Mouse (Mus musculus) splenic B cell, adult 2 months (primary cell): ENCODE measurements around the gene Sugct.

Experiments
- DNase-seq: peaks from one replicate; pipeline ENCODE4 v3.0.0-alpha.2; 2011; ENCODE audit warnings: low read depth, low spot score
- H3K27me3 ChIP-seq: 2 replicates; pipeline ENCODE4 v1.6.1; 2012; ENCODE audit warnings: mild to moderate bottlenecking, low read length, moderate library complexity, mixed read lengths; ENCODE audit not compliant: control insufficient read depth, poor library complexity, insufficient read depth, severe bottlenecking
- H3K36me3 ChIP-seq: 2 replicates; pipeline ENCODE4 v1.6.1; 2012; ENCODE audit warnings: mild to moderate bottlenecking, low read length, moderate library complexity, mixed read lengths; ENCODE audit not compliant: control insufficient read depth, poor library complexity, insufficient read depth, severe bottlenecking

Gene Sugct

DNA sequence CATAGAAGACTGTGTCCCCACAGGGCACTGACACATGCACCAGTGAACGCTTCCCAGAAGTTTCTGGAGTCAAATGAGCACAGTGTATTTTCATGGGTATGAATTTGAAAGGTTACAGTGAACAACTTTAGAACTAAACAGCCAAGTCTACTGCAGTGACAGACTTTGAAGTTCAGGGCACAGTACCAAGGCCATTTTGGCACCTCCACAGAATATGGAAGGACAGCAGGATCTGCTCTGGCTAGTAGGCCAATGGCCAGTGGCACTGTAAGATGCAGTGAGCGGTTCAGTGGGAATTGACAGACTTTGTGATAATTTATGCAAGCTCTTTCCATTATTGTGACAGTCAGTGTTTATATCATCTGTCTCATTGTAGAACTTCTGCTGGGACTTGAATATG lies 724.1 kb downstream of the Sugct start:
- no peaks in the 10 kb centered on the region for H3K27me3 ChIP-seq
- no peaks in the 10 kb centered on the region for H3K36me3 ChIP-seq
- DNase-seq: no peak

DNA sequence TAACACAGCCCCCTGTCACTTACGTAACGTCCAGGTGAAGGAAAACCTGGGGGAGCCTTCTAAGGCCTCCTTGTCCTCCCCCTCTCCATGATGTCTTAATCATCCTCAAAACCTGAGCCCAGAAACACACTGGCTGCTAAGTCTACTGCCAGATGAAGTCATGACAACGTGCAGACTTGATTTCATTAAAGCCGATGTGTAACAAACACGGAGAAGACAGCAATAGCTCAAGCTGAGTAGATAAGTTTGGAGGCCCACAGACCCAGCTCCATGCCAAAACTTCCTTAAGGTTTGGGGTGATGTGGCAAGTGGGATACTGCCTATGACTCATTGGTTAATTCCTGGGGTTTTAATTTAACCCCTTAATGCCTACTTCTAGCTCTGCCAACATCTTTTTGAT lies 726.4 kb downstream of the Sugct start:
- no peak for DNase-seq
- no peaks in the 10 kb centered on the region for H3K27me3 ChIP-seq
- H3K36me3 ChIP-seq: no peaks in the 10 kb centered on the region

GRCm38 (mm10) chr13:16964823-16965475 lies 730.4 kb downstream of the Sugct start:
- no peak for DNase-seq
- Histone ChIP-seq H3K36me3 (no peaks in the 10 kb centered on the region), H3K27me3 (no peaks in the 10 kb centered on the region)

DNA sequence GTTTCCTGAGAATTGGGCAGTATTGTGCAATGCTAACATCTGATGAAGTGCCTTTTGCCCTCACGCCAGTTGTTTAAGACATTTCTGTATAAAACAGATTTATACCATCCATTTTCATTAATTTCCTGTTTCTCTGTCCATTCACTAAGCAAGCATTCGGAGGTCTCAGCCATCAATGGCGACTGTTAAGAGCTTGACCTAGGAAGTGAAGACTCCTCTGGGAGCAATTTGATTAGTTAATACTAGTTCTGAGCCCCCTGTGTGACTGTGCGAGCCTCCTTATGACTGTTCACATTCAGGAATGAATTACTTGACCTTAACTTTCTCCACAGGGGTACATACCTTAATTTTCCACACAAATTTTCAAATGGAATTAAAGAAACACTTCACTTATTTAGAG lies 743.3 kb downstream of the Sugct start:
- Histone ChIP-seq H3K27me3 (no peaks in the 10 kb centered on the region), H3K36me3 (no peaks in the 10 kb centered on the region)
- DNase-seq: no peak

DNA sequence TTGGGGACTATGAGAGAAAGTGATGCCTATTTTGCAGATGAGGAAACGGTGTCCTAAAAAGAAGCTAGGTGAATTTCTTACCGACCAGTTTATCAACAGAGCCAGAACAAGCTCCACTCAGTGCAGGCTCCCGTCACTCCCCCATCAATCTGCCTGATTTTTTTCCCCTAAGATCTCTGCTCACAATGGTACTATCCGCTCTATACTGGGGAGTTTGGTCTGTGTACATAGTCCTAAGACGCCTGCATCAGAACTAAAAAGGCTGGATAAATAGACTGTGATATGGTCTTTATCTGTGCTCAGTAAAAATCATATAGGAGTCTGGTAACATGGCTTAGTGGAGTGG lies 755.9 kb downstream of the Sugct start:
- DNase-seq: no peak
- H3K27me3 ChIP-seq: no peaks in the 10 kb centered on the region
- no peaks in the 10 kb centered on the region for H3K36me3 ChIP-seq

- H3K27me3 ChIP-seq: no peaks in the 10 kb centered on the region
- H3K36me3 ChIP-seq: no peaks in the 10 kb centered on the region
- DNase-seq: no peak
Observed at GRCm38 (mm10) chr13:16938552-16939465, 756.5 kb downstream of the Sugct start.

DNA sequence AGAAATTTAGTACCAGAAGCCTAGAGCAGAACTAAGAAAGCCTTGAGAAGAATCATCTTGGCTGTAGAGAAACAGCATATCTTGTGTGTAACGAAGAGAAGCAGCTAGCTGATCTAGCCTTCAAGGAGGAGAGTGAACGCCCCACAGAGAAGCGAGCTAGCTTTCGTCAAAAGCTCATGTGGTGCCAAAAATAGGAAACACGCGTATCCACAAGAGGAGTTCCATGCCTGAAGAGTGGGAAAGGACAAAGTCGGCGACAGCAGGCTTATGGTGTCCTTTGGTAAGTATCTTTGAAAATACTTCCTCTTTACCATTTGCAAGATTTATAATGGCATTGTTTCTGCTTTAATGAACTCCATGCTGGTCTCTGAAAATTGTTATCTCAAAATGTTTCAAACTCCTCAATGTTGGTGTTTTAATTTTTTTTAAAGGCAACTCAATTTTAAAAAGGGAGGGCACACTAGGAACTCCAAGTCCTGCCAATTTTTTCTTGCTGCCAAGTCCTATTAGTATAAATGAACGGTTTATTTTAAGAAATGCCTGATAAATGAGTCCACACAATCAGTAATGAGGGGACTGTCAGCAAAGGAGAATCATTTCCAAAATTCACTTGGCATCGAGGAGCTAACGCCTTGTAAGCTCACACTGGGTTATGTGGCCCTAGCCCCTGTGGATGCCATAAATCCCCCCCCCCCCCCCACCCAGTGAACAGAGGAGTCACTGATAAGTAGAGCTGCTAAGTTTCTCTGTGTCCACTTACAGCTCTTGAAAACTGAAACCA lies 757.7 kb downstream of the Sugct start:
- no peak for DNase-seq
- no peaks in the 10 kb centered on the region for H3K36me3 ChIP-seq

GRCm38 (mm10) chr13:16935029-16935428 lies 760.3 kb downstream of the Sugct start:
- no peak for DNase-seq
- Histone ChIP-seq H3K36me3 (no peaks in the 10 kb centered on the region), H3K27me3 (no peaks in the 10 kb centered on the region)

More for the DNA sequence above, 757.7 kb downstream of the Sugct start:
- no peaks in the 10 kb centered on the region for H3K27me3 ChIP-seq

DNA sequence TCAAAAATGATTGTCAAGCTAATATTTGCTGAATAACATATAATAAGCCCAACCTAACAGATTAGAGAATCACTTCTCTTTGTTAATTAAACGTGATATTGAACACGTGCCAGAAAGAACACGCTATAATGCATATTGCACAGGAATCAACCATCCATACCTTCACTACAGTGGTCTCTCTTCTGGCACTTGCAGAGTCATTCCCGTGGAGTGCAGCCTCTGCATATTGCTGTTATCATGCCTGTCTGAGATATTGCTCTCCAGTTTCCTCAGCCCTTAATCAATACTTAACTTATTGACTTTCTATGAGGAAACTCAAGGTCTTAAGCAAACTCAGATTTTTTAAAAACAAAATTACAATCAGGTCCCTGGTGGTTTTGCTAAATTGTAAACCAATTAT lies 761.8 kb downstream of the Sugct start:
- H3K36me3 ChIP-seq: no peaks in the 10 kb centered on the region
- no peaks in the 10 kb centered on the region for H3K27me3 ChIP-seq
- DNase-seq: no peak

GRCm38 (mm10) chr13:16921305-16921704 lies 774.0 kb downstream of the Sugct start:
- Histone ChIP-seq H3K36me3 (no peaks in the 10 kb centered on the region), H3K27me3 (no peaks in the 10 kb centered on the region)
- no peak for DNase-seq

- no peaks in the 10 kb centered on the region for H3K27me3 ChIP-seq
- DNase-seq: no peak
- H3K36me3 ChIP-seq: no peaks in the 10 kb centered on the region
Observed at GRCm38 (mm10) chr13:16915697-16916096, 779.7 kb downstream of the Sugct start.

GRCm38 (mm10) chr13:16912214-16912613 lies 783.1 kb downstream of the Sugct start:
- DNase-seq: peak; percentile 18
- Histone ChIP-seq H3K36me3 (no peaks in the 10 kb centered on the region), H3K27me3 (no peaks in the 10 kb centered on the region)

- no peaks in the 10 kb centered on the region for H3K27me3 ChIP-seq
- no peaks in the 10 kb centered on the region for H3K36me3 ChIP-seq
- no peak for DNase-seq
Observed at GRCm38 (mm10) chr13:16906974-16907373, 788.4 kb downstream of the Sugct start.

DNA sequence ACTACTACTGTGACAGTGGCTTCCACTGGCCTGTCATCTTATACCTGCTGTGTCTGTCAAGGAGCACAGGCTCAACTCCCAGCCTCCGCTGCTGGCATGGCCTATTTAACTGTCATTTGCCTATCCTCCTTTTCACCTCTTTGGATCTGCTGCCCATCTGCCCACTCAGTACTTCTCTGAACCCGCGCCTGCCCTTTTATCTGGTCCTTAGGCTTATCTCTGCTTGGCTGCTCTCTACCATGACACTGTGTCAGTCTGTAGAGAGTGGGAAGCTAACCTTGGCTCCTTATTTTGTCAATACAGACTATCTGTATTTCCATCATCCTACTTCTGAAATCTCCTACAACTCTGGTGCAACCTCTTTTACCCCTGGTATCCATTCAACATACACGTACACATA lies 793.9 kb downstream of the Sugct start:
- DNase-seq: no peak
- Histone ChIP-seq H3K27me3 (no peaks in the 10 kb centered on the region), H3K36me3 (no peaks in the 10 kb centered on the region)
